Mouse (Mus musculus) adipocyte (in vitro differentiated cells): ENCODE measurements around the gene Lcn12.

Experiments used
- DNase-seq: peaks from one replicate; pipeline ENCODE4 v3.0.0-alpha.2; 2016; ENCODE audit warnings: low spot score

Gene Lcn12

GRCm38 (mm10) chr2:25496462-25496861 is 2.8 kb upstream of the Lcn12 start:
- peak; percentile 66 for DNase-seq

DNA sequence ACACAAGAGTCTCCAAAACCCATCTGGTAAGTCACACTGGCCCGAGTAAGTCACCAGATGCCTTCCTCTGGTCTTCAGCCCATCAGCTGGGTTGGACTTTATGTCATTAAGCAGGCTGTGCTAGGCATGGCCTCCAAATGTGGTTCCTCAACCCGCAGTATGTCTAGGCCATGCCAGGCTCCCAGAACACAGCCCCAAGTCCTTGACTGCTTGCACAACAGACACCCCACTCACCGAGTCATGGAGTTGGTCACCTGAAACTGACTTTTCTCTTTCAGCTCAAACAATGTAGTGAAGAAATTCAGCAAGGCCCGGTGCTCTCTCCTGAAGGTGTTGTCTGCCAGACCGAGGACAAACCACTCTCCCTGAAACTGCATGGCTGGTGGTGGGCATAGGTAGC is 723 bp downstream of the Lcn12 start:
- no peak for DNase-seq

DNA sequence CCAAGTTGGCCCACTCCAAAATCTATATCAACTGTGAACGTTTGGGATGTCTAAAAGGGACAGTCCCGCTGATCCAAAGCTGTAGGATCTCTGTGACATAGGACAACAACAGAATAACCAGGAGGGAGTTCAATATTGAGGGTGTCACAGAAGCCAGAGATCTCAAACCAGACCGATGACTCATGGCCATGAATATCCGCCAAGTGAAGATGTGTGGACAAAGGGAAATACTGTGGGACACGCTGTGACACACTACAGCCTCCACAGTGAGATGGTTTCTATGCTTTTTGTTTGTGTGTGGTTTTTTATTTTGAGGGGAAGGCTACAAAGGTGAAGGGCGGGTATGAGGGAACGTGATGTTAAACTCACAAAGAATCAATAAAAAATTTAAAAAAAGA is 5.0 kb downstream of the Lcn12 start:
- peak; percentile 61 for DNase-seq

GRCm38 (mm10) chr2:25487965-25488670 is 5.6 kb downstream of the Lcn12 start:
- no peak for DNase-seq

DNA sequence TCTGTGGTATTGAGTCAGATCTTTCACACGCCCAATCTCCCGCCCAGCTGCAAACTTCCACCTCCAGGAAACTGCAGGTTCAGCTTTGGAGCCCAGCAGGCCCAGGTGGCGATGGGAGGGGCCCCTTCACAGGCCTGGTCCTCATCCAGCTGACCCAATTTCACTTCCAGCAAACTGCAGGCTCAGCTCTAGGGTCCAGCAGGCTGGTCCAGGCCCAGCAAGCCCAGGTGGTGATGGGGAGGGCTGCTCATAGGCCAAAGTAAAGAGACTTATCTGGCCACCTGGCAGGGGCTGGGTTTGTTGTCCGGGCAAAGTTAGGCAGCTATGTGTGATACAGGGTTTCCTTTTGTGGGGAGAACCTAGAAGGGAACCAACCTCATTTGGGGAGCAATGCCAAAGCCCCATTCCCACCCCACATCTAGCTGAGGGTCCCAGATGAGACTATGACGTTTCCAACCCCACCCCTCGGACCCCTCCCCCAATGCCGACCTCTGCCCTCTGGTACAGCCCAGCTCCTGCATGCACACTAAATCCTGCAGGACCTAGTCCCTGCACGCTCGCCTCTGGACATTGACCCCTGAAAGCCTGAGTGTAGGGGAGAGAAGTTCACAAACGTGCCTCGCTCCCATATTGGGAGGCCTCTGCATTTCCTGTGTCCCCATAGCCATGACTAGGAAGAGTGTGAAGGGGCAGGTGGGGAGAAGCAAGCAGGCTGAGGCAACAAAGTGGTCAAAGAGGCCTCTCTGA is 8.6 kb downstream of the Lcn12 start:
- DNase-seq = no peak

- peak; percentile 58 for DNase-seq
Measured at GRCm38 (mm10) chr2:25482969-25483368, 10.7 kb downstream of the Lcn12 start.

- no peak for DNase-seq
Measured at GRCm38 (mm10) chr2:25480541-25480940, 13.2 kb downstream of the Lcn12 start.

DNA sequence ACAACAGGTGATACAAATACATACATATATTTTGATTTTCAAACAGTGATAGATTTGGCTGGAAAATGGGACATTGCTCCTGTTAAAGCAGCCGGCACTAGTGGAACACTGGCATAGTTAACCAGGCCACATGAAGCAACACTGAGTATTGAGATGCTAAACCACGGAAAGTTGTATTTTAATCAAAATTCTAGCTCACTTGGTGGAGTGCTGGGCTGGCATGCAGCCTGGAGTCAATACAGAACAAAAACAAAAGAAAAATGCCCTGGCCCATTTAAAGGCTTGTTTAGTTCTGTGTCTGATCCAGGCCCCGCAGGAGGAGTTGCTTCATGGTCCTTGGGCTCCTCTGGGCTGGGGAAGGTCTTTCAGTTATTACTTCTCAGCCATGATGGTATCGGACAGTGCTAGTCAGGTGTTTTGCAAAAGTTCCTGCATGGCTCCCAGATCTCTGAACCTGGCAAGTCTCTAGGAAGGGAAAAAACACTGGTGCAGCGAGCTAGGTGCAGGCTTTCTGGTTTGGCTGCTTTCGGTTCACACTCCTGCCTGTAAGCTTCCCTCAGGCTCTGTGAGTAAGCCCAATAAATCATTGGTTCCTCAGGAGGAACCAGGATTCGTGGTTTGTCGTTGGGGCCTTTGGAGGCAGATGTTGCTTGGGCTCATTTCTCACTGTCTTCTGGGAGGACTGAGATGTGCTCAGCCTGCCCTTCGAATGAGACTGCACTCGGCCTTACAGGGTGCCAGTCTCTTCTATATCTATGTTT is 14.0 kb downstream of the Lcn12 start:
- no peak for DNase-seq

GRCm38 (mm10) chr2:25477967-25478675 is 15.6 kb downstream of the Lcn12 start:
- peak; percentile 64 for DNase-seq

DNA sequence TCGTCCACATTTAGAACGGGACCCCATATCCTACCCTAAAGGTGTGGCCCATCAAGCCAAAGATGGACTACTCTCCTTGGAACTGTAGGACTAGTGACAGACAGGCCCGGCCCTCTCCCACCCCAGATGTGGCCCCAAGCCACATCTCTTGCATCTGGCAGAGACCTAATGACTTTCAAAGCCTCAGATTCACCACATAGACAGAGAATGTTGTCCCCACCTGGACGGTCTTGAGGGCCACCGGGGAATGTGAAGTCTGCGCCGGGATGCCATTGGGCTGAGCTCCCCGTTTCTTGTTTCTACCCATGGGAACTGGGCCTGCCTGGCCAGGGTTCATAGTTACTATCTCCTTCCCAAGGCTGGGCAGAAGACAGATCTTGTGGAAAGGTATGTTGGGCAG is 16.2 kb downstream of the Lcn12 start:
- no peak for DNase-seq

GRCm38 (mm10) chr2:25472550-25472949 is 21.2 kb downstream of the Lcn12 start:
- DNase-seq = no peak

GRCm38 (mm10) chr2:25469969-25470368 is 23.7 kb downstream of the Lcn12 start, which contains the start of gene Ptgds:
Ptgds (minus strand) TSS chr2:25470046.
- no peak for DNase-seq

DNA sequence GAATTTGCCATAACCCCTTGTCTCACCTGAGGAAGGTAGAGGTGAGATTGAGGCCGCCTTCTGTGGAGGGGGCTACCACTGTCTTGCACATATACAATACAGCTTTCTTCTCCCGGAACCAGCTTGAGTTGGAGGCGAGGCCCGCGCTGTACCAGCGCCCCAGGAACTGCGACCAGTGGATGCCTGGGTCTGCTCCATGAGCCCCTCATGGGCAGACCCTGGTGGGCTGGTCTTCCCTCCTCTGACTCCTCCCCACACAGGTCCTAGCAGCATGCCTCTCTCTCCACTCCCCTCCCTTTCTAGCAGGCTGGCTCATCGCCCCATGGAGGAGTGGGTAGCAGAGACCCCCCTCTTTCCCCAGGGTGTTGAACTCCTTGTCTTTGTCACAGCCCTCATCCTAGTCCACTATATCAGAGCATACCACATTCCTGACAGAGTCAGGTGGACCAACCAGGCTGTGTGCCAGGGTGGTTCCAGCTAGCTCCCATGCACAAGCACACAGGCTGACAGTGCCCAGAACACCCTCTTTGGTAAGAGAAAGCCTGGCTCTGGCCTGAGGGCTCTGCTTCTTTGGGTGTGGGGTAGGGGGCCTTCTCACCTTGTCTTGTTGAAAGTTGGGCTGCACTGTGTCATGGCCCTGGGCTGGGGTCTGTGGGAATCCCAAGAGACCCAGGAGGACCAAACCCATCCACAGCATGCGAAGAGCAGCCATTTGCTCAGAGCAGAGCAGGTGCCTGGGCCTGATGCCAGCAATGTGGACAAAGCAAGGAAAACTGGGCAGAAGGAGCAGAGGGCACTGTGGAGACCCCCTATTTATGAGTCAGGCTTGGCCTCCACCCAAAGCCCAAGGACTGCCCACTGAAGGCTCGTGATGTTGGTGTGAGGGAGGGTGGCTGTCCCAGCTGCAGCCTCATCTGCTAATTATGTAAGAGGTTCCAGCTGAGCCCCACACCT is 24.5 kb downstream of the Lcn12 start:
- no peak for DNase-seq

DNA sequence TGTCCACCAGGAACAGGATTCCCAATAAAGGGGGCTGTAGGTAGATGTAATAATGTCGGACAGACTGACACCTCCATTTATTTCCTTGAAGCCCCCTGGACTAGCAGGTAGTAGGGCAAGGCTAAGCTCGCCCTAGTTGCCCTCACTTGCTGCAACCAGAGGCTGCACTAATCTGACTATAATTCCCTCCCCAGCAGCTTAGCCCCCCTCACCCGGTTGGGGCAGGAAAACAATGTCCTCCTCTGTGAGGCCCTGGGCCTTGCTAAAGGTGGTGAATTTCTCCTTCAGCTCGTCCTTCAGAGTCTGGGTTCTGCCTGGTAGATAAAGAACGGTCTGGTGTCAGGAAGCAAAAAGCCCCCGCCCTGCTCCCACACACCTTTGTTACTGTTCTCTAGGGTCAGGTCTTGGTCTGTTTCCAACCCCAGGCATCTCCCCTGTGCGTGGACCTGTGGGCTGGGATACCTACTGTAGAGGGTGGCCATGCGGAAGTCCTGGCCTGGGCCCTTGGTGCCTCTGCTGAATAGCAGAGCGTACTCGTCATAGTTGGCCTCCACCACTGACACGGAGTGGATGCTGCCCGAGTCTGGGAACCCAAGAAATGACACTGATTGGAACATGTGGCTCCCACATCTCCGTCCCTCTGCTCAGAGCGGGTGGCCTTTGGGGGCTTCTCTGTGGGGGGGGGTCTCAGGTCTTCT is 26.0 kb downstream of the Lcn12 start:
- DNase-seq = no peak

- DNase-seq = no peak
Measured at GRCm38 (mm10) chr2:25465816-25466635, 27.7 kb downstream of the Lcn12 start.

DNA sequence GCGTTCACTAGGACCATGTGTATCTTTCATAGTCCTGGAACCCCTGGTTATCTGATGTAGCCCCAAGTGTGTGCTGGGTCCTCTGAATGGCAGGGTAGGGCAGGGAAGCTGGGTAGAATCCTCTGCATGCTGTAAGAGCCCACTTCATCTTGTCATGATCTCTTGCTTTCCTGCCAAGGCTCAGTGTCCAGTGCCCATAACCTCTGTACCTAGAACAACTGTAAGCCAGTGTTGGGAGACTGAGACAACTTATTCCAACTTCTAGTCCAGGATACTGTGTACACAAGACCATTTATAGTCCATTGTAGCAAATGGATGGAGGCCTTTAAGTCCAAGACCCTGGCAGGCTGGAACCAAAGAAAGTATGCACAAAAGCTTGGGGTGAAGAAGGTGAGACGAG is 28.5 kb downstream of the Lcn12 start:
- DNase-seq = peak; percentile 69

DNA sequence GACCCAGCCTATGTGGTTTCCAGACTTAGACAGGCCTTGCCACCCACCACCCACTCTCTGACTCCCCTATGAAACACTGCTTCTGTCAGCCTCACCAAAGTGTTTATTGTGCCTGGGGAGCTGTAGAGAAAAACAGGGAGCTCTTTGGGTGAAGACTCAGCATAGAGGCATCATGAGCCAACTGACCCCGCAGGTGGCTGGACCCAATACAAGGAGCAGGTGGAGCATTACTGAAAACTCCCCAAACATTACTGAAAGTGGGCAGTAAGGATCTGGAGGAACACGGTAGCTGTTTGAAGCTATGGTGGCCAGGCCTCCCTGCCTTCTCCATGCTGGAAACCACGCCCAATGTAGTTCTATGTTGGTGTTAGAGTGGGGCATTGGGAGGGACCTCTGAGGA is 30.1 kb downstream of the Lcn12 start:
- no peak for DNase-seq

- no peak for DNase-seq
Measured at GRCm38 (mm10) chr2:25461407-25461806, 32.3 kb downstream of the Lcn12 start.

DNA sequence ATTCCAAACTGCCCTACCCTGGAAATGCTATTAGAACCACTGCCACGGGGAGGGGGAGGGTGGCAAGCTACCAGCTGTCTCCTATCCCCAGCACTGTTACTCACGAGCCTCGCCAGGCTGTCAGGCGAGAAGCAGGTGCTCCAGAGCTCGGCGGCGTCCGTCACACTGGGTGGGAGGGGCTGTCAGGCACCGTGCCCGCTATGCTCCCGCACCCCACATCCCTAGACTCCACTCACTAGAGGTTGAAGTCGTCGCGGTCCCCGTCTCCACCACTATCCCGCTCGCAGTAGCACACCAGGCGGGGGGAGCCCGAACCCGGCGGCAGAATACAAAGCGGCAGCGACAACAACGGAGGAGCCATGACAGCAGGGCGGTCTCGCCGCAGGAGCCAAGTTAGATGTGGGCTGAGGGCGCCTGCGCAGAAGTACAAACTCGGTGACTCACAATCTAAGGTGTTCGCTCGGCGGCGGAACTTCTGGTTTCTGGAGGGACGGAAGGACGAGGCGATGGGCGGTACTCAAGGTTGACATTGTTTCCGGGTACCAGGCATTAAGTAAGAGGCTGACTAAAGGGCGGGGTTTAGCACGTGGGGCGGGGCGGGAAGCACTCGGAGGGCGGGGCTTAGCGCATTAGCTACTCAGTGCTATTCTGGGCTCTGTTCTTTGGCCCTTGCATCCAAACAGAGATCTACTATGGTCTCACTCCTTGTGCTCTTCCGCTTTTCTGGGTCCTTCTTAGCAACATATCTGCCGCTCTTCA is 33.0 kb downstream of the Lcn12 start, which contains the start of gene Paxx:
TSS of gene Paxx (minus strand) at position 544 of the 759 bp plus-strand sequence.
- DNase-seq = peak; percentile 96
